Mouse (Mus musculus) 3134 (cell line): ENCODE measurements around the gene Ibsp.

ENCODE experiments used
- DNase-seq: peaks from one replicate; pipeline ENCODE4 v3.0.0-alpha.2; 2011; ENCODE audit warnings: low spot score; ENCODE audit not compliant: insufficient read length; ENCODE audit errors: extremely low read depth

The Ibsp gene

DNA sequence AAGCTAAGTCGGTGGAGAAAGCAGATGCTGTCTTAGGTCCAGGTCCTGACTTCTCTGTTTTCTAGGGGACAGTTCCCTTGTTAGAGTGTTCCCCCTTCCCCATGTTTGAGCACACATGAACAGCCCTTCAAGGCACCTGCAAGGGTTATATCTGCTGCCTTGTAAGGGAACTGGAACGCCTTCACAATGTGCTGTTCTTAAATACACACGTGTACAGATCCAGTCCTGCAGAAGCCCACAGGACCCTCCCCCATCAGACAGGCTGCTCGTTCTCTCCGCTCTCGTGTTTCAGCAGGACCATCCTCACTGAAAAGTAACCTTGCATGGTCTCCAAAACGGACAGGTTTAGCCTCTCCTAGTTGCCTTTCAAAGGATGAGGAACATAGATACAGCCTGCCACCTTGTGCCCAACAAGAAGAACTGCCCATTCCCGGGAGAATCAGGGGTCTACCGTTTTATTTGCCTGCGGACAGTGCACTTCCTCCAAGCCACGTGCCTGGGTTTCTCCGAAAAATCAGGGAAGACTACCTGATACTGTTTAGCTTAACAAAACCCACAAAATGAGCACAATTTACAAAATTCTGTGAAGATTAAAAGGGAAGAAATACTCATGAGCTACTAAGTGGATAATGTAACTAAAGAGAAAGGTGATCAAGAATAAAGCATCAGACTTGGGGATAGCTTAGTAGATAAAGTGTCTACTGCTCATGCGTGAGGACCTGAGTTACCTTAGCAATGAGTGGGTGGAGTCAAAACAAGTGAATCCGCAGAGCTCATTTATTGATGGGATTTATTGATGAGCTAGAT, 40.9 kb downstream of the Ibsp start:
- DNase-seq = peak; percentile 22

DNA sequence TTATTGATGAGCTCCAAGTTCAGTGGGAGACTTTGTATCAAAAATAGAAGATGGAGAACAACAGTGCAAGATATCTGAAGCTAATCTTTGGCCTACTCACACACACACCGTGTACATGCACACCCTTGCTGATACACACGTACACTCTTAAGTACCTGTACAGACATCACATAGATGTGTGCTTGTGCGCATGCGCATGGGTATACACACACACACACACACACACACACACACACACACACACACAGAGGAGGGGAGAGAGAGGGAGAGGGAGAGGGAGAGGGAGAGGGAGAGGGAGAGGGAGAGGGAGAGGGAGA, 41.5 kb downstream of the Ibsp start:
- DNase-seq = no peak

DNA sequence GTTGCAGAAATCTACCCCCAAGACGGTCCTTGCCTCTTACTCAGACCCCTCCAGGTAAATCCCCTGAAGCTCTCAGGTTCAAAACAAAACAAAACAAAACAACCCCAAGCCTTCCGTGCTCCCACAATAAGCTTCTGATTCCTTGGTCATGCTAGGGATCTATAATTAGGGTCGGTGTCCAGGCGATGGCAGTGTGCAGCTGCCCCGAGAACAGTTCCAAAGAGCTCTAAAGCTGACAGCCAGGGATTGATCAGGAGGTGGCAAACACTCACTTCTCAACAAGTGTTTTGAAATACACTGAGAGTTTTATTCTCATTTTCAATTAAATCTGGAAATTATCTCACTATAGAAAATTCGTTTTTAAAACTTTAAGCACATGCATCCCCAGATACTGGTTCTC, 43.9 kb downstream of the Ibsp start:
- peak; percentile 31 for DNase-seq

DNA sequence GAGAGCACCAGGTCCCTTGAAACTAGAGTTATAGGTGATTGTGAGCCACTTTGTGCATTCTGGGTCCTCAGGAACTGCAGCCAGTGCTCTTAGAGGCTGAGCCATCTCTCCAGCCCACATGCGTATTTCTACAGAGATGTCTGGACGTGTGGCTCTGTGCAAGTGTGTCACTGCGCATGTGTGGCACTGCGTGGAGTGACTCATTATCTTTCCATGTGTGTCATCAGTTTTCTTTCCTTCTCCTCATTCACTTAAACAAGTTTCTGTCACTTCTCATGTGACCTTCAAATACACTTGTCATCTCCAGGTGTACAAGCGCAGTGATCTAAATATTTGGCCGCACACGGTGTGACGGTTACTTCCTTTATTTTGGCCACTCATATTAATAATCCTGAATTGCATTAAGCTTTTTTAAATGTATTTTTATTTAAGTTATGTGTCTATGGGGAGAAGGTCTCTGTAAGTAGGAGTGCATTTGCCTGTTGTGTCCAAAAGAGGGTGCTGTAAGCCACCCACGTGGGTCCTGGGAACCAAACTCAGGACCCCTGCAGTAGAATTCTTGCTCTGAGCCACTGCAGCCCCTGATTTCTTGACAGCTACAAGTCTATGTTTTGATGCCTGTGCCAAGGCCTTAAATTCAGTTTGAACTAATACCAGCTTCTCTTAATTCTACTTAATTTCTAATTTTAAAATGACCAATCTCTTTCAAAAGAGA, 45.7 kb downstream of the Ibsp start:
- peak; percentile 80 for DNase-seq

DNA sequence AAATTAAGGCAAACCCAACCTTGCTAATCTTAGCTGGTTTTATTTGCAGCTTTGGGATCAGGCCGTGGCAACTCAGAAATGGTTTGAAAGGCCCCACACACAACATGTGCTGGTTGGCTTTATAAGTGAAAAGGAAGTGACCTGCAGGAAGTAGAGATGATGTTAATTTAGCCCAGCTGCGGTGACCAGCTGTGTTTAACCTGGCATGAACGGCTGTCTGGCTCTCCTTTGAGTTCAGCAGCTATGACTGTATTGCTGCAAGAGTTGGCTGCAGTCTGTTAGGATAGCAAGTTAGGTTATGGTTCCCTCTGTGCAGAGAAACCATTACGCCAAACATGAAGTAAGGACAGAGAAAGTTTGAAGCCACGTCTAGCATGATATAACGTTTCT, 46.3 kb downstream of the Ibsp start:
- peak; percentile 21 for DNase-seq

DNA sequence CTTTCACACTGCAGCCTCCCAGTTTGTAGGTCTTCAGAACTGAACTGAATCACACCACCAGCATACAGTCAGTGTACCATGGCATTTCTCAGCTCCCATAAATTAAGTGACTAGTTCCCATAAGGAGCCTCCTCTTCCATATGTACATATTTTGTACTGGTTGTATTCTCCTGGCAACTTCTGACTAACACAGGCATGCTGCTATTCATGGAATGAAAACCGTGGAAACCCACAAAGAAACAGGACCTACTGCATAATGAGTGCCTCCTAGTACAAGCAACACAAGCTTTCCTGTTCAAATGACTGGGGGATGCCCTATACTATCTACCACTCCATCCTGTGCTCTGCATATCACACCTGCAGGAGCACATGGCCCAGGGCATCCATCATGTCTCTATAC, 52.1 kb downstream of the Ibsp start:
- DNase-seq = no peak

DNA sequence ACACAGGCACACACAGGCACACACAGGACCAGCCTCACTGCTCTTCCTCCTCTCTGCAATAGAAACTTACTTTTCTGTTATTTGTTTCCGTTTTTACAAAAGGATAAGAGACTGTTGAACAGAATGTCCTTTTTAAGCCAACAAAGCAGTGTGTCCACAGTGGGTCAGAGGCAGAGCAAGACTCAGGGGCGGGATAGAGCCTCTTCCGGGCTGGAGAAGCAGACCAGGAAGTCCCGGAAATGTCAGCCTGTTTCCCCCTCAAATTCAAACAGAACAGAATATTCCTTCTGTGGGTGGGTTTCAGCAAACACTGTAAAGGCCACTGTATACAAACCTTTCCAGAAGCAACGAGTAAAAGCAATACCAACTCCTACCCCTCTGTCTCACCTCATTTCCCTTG, 52.9 kb downstream of the Ibsp start:
- DNase-seq = no peak

DNA sequence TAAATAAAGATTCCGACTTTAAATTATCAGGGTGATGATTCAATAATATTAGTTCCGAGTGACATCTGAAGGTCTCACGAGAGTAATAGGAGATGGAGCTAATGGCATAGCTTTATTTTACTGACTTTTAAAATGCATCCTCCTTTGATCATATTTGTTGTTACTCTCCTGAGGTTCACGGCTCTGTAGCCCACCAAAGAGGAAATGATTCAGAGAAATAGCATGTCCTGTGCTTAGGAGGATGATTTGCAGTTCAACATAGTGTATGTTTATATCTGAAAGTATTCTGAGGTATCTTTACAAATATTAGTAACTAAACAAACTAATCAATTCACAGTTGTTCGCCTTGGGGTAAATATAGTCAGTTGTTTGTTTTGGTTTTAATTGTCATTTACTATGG, 58.6 kb downstream of the Ibsp start:
- no peak for DNase-seq

DNA sequence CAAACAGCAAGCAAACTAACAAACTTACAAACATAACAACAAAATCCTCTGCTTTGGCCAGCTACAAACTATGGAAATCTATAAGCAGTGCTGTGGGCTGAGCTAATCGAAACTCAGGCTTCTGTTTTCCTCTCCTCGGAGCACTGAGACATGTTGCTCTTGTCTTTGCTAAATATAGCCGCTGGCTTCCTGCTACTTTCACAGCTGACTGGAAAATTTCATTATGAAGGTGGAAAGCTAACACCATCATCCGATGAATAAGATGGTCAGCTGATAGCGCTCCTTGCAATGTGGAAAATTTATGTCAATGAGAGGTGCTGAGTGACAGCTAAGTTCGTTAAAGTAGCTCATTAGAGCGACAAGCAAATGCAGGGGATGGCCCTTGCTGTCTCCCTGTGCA, 59.6 kb downstream of the Ibsp start:
- no peak for DNase-seq

DNA sequence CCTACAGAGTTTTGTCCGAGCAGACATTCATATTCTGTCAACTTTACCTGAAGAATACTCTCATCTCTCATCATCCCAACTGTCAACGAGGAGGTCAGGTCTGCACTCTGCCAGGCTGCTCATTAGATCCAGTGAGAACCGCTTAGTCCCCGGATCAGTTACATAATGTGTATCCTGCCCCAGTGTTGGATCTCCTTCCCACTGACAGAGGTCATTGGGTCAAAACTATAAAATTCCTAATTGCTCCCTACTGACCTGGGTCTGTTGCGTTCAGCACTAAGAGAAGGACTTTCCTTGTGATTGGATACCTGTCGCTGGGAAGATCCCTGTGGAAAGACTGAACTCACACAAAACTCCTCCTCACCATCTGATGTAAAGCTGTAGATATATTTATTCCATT, 60.3 kb downstream of the Ibsp start:
- no peak for DNase-seq
